Mouse (Mus musculus): ENCODE measurements at regions not wholly inside any gene's neighbourhood (a gene's known extent, or its start where the extent isn't known, plus 50 kb on each side); places are given as distances from the start of the nearest gene placed in this dataset.

GRCm38 (mm10) chr12:58695680-58696079 is 316.1 kb downstream of the Sec23a start:
- TF ChIP-seq POLR2A (IDR thresholded peaks at IDR 0.05; ENCODE audit: low read depth, low read length) (no peak), CTCF (conservative IDR thresholded peaks at IDR 0.05 in 1 of 2, IDR thresholded peaks at IDR 0.05 in 1 of 2; ENCODE audit: low read depth in 2 of 2, low read length in 2 of 2) (no peak), TCF12 (IDR thresholded peaks at IDR 0.05; ENCODE audit: low read depth, low read length) (no peak), UBTF (IDR thresholded peaks at IDR 0.05; ENCODE audit: low read depth, low read length) (no peak), NELFE (IDR thresholded peaks at IDR 0.05; ENCODE audit: low read depth, low read length) (no peak), IRF4 (IDR thresholded peaks at IDR 0.05; ENCODE audit: low read depth, low read length) (no peak), ETS1 (conservative IDR thresholded peaks at IDR 0.05; ENCODE audit: low read depth, low read length) (no peak), GABPA (IDR thresholded peaks at IDR 0.05; ENCODE audit: insufficient replicate concordance, low read depth, low read length) (no peak), EP300 (IDR thresholded peaks at IDR 0.05; ENCODE audit: low read length) (no peak), ZC3H11A (IDR thresholded peaks at IDR 0.05; ENCODE audit: low read depth, low read length) (no peak)
